Comparison of ENCODE assay signal across 28 mouse cellular contexts in genomic region chrX:136183107-136183506, GRCm38 (mm10). TPM values are rescaled to one million over a fixed set of nuclear protein-coding genes. Genes with fewer than 3 reads are reported as not detected.
"Had no signal": no experiment of that assay in that cellular context is flagged by ENCODE, and none has a peak within 500 bp of the region (broad histone marks: within the 10 kb centered on the region; RNA-seq: fewer than 3 reads in every experiment).

No protein-coding gene starts in this region.

- H3K9ac ChIP-seq: forebrain, postnatal 0 days; heart, embryonic 12.5 days; hindbrain, embryonic 12.5 days; hindbrain, embryonic 14.5 days; kidney, embryonic 15.5 days; limb, embryonic 12.5 days; liver, embryonic 13.5 days; liver, embryonic 15.5 days had no signal

- H3K36me3 ChIP-seq: heart, embryonic 10.5 days; heart, embryonic 12.5 days; hindbrain, embryonic 10.5 days; hindbrain, embryonic 12.5 days; kidney, embryonic 15.5 days; limb, embryonic 10.5 days; limb, embryonic 12.5 days; liver, embryonic 13.5 days; liver, embryonic 15.5 days had no signal

- H3K4me1 ChIP-seq: heart, embryonic 10.5 days; hindbrain, embryonic 12.5 days; kidney, embryonic 15.5 days; limb, embryonic 12.5 days; liver, embryonic 13.5 days; liver, embryonic 15.5 days had no signal

- H3K27me3 ChIP-seq: heart, embryonic 12.5 days; liver, embryonic 15.5 days had no signal

- H3K9me3 ChIP-seq: heart, embryonic 10.5 days; heart, embryonic 12.5 days; hindbrain, embryonic 10.5 days; hindbrain, embryonic 12.5 days; kidney, embryonic 15.5 days; limb, embryonic 10.5 days; limb, embryonic 12.5 days; liver, embryonic 13.5 days; liver, embryonic 15.5 days had no signal

- DNase-seq: forebrain, postnatal 0 days; gastrocnemius, adult 2 months; gastrocnemius, postnatal 10 days; gastrocnemius, postnatal 25 days; heart, adult 18-20 months; heart, postnatal 10 days; heart, postnatal 4 days; kidney, adult 8-10 months; kidney, postnatal 25 days; kidney, postnatal 4 days; liver, embryonic 13.5 days had no signal

- H3K4me2 ChIP-seq: heart, embryonic 12.5 days; hindbrain, embryonic 12.5 days; hindbrain, embryonic 14.5 days; kidney, embryonic 15.5 days; limb, embryonic 12.5 days; liver, embryonic 13.5 days; liver, embryonic 15.5 days had no signal

- H3K27ac ChIP-seq: gastrocnemius, adult 2 months; heart, embryonic 10.5 days; hindbrain, embryonic 10.5 days; hindbrain, embryonic 12.5 days; hindbrain, embryonic 14.5 days; kidney, embryonic 15.5 days; kidney, postnatal 0 days; layer of hippocampus, adult 2 months; left cerebral cortex, adult 2 months; limb, embryonic 10.5 days; limb, embryonic 12.5 days; liver, embryonic 13.5 days; liver, embryonic 15.5 days had no signal

- H3K4me3 ChIP-seq: gastrocnemius, adult 2 months; heart, embryonic 10.5 days; heart, embryonic 12.5 days; hindbrain, embryonic 10.5 days; hindbrain, embryonic 12.5 days; kidney, embryonic 15.5 days; layer of hippocampus, adult 2 months; left cerebral cortex, adult 2 months; limb, embryonic 10.5 days; limb, embryonic 12.5 days; liver, embryonic 13.5 days; liver, embryonic 15.5 days had no signal

- ATAC-seq: forebrain, postnatal 0 days; hindbrain, embryonic 16.5 days; inflammation-experienced regulatory T-cells, adult 6 months; intestine, embryonic 16.5 days had no signal

RNA-seq across cellular contexts. Expression of gene Tceal5, which starts 20.6 kb away (rescaled TPM):
- total RNA-seq: granulocyte monocyte progenitor cell, adult 5-6 weeks; heart, adult 8-10 months had no signal
- polyA plus RNA-seq: inflammation-experienced regulatory T-cells, adult 6 months had no signal

RNA-seq across cellular contexts. Expression of gene Tceal7, which starts 31.5 kb away (rescaled TPM):
- total RNA-seq: granulocyte monocyte progenitor cell, adult 5-6 weeks had no signal
- polyA plus RNA-seq: inflammation-experienced regulatory T-cells, adult 6 months had no signal

RNA-seq across cellular contexts. Expression of gene Bex1, which starts 32.2 kb away (rescaled TPM):
- polyA plus RNA-seq: inflammation-experienced regulatory T-cells, adult 6 months had no signal

RNA-seq across cellular contexts. Expression of gene Bex4, which starts 44.3 kb away (rescaled TPM):
- total RNA-seq: gastrocnemius, adult 2 months; gastrocnemius, postnatal 10 days; gastrocnemius, postnatal 25 days had no signal
- polyA plus RNA-seq: inflammation-experienced regulatory T-cells, adult 6 months had no signal
